Mouse (Mus musculus) layer of hippocampus, adult 11-12 months (tissue): ENCODE data around the gene Sowahc.

ENCODE experiments used
- DNase-seq: peaks from one replicate; pipeline ENCODE4 v3.0.0; 2022; ENCODE audit warnings: low spot score

Sowahc gene

DNA sequence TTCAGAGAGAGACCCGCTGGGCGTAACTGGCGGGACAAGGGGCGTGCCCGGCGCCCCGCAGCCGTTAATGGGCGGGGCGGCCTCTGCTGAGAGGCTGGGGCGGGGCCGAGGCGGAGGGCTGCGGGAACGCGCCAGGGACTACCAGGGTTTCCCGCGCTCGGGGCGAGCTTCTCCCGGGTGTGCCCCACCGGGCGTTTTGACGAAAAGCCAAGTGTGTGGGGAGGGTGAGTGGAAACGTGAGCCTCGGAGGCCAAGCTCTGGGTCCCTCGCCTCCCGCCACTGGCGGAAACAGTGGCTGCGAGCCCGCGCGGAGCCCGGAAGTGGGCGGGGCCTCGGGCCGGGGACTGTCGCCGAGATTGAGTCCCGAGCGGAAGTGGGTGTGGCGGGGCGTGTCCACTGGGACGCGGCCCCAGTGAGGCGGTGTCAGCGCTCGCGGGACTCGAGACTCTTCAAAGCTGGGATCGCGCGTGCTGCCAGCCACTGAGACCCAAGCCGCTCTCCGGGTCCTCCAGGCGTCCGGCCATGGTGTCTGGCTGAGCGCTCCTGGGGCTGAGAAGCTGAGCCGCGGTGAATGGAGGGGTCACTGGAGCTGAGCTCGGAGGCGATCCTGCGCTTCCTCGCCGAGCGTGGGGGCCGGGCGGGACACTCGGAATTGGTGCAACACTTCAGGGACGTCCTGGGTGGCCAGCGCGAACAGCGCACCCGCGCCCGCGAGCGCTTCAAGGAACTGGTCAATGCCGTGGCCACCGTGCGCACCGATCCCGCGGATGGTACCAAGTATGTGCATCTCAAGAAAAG, at the start of gene Sowahc, which contains the start of gene Sept10:
Gene Sowahc, plus strand, starts transcription at position 481 of the 798 bp plus-strand sequence.
Gene Sept10, minus strand, starts transcription at position 375 of the 798 bp plus-strand sequence.
- peak; percentile 97 for DNase-seq

DNA sequence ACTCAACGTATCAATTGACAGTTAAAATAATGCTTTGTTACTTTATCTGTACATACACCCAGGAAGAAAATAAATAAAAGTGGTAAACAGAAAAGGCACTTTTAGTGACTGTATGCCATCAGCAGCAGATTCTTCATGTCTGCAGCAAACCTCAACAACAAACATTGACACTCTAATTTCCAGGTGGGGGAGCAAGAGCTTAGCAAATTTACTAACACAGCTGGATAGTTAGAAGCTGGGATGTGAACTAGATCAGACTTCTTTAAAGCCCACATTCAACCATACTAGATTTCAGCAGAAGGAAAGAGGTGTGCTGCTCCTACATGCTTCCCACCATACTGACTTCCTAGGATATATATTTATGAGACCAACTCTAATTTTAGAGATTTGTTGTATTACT, 49.2 kb upstream of the Sowahc start:
- DNase-seq, result no peak

DNA sequence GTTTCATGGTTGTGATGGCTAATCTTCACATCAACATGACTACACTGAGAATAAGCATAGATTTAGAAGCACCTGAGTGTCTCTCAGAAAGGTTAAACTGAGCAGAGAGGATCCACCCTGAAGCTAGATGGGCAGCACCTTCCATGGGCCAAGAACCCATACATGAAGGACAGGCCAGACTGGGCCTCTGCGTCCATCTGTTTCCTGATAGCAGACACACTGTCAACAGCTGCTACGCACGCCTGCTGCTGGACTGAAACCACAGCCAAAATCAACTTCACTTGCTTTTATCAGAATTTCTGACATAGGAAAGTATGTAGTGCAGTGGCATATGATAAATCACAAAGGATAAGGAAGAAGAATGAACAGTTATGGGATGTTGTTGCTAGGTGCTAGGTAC, 42.1 kb upstream of the Sowahc start:
- no peak for DNase-seq

DNA sequence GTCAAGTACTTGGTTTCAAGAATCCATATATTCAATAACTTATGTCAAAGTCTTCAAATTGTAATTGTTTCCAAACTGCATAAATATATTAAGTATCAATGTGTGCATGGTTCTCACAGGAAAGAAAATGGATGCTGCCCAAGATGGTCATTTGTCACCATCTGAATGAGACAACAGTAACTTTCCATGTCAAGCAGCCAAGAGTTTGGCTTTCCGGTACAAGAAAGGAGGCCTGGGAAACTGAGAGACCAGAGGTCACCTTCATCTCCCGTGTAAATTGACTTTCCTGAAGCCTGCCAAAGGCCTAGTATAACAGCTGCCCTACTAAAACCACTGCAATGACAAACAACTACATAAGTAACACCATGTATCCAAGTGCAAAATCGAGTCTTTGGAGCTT, 39.4 kb upstream of the Sowahc start:
- no peak for DNase-seq

DNA sequence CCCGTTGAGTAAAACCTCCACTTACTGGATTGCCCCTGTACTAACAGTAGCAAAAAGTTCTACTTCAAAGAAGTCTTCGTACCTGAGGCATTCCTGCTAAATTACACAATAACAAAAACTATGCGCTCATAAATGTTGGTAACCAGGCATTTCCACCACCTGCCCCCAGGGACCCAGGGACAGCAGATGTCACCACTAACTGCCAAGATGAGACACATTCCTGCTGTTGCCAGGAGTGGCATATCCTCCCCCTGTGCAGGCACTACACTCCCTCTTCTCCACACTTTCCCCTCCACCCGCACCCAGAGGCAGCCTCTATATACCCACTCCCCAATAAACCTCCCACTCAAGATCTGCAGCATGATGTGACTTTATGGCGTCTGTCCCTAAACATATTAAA, 26.9 kb upstream of the Sowahc start:
- DNase-seq, result no peak

DNA sequence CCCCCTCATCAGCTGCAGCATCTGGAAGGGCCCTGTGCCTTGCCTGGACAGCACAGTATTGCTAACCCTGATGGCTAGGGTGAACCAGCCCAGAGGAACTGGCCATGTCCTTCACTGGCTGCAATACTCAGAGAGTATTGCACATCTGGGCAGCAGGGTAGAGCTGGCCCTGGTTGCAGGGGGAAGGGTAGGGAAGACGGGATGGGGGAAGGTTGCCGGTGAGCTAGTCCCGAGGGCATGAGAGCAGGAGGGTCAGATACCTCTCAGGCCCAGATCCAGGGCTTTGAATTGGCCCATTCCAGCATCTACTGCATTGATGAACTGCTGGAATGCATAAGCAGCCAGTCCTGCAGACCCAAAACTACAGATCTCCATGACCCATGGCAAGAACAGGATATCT, 25.0 kb upstream of the Sowahc start:
- no peak for DNase-seq

DNA sequence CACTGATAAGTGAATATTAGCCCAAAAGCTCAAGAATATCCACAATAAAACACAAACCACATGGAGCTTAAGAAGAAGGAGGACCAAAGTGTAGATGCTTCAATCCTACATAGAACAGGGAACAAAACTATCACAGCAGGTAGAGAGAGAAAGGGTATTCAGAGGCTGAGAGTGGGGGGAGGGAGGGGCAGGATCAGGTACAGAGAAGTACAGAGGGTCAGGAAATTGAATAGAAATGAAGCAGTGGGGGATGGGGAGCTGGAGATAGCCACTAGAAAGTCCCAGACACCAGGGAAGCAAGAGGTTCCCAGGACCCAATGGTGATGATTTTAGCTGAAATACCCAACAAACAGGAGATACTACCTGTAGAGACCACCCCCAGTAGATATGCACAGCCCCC, 21.7 kb upstream of the Sowahc start:
- no peak for DNase-seq

DNA sequence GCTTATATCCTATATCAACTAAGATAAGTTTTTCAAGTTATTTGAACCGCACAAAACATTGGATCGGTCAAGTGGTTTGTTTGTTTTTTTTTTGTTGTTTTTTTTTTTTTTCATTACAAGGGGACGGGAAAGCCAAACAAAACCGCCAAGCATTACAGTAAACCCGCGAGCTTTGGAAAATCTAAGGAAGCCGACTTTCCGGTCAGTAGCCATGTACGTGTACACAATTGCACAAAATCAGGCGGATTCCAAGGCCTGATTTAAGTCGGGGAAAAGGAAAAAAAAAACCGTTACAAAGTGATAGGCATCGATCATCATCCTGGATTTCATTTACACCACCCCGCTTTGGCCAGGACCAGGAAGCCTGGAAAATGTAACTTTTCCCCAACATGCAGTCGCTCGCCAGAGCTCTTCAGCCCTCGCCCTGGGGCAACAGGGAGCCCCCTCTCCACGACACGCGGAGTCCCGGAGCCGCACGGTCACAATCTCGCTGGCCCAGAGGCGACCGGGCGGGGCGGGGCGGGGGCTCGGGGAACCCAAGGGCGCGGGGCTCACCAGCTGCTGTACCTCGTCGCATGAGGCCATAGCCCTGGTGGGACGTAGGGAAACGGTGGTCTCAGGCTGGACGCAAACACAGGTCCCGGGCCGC, 805 bp upstream of the Sowahc start:
- DNase-seq, result no peak

DNA sequence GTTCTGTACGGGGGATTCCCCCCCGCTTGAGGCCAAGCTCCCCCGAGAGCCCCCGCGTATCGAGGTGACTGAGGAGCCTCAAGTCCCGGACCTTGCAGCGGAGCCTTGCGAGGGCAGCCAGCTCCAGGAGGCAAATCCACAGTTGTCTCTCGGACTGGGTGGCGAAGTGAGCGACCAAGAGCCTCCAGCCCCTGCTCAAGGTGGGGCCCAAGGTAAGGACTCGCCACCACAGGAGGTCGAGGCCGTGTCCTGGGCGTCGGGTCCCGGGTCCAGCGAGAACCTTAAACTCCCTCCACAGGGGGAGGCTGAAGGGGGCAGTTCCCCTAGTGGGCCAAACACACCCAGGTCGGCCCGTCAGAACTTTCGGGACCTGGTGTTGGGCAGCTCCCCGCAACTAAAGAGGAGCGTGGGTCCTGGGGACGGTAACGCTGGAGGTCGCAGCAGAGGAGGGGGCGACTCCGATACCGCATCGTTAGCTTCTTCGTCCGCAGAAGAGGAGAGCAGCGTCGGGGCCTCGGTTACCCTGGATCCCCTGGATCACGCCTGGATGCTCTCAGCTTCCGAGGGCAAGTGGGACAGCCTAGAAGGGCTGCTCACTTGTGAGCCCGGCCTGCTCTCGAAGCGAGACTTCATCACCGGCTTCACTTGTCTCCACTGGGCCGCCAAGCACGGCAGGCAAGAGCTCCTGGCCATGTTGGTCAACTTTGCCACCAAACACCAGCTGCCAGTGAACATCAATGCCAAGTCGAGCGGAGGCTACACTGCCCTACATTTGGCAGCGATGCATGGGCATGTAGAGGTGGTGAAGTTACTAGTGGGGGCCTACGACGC, 733 bp downstream of the Sowahc start:
- DNase-seq, result peak; percentile 13

DNA sequence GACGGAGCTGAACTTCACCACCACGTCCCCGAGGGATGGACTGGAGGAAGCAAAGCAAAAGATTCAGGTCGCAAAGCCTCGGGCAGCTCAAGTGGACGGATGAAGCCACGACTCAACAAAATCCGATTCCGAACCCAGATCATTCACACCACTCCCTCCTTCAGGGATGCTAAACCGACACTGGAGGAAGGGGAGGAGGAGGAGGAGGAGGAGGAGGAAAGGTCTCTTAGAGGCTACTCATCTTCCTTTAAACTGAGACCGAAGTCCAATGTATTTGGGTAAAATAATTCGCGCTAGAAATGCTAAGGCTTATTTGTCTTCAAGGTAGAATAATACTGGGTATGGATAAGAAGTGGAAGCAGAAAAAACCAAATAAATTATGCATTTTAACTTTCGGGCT, 1.5 kb downstream of the Sowahc start:
- DNase-seq, result no peak

DNA sequence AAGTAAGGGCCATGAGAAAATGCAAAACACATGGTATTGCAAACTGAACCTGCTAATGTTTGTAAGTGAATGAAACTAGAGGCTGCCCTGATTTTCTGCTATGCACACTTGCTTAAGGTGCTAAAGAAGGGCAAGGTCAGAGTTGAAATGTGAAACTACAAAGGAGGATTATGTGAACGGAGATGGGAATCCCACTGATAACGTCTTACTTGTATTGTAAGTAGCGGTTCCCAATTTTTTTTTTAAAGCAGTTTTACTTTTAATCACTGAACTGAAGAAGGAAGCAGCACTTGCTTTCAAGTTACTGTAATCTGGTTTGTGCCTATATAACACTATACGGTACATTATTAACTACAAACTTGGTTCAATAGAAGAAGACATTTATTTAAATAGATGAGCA, 2.1 kb downstream of the Sowahc start:
- DNase-seq, result no peak

DNA sequence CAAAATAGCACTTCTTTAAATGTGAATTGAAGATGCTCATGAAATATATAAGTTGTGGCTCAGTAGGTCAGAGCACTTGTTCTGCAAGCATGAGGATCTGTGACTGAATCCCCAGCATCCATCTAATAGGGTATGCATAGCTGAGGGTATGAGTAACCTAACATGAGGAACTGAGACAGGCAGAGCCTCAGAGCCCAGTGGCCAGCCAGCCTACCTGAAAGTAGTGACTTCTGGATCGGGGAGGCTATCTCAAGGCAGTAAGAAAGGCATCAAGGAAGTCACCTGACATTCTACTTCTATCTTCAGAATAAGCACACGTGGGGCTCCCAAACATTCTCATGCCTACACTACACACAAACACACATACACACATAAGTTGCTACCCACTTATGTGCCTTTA, 3.4 kb downstream of the Sowahc start:
- no peak for DNase-seq

DNA sequence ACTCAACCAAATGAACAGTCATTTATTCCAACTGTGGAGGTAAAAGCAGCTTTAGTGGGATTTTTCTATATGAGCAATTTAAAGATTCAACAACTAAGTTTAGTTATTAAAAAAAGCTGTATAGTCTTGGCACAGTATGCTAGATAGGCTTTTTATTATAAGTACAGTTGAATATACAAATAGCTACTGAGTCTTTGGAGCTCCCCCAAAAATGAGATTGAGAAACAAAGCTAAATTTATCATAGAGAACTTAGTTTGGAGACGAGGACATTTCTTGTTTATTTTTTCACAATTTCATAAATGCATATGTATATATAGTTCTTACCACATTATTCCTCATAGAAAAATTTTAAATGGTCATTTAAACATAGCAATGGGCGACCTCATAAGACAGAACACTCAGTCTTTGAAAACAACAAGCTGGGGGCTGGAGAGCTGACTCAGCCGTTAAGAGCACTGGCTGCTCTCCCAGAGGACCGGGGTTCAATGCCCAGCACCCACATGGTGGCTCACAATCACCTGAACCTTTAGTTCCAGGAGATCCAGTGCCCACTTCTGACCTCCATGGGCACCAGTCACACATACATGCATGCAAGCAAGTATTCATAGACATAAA, 7.6 kb downstream of the Sowahc start:
- no peak for DNase-seq

DNA sequence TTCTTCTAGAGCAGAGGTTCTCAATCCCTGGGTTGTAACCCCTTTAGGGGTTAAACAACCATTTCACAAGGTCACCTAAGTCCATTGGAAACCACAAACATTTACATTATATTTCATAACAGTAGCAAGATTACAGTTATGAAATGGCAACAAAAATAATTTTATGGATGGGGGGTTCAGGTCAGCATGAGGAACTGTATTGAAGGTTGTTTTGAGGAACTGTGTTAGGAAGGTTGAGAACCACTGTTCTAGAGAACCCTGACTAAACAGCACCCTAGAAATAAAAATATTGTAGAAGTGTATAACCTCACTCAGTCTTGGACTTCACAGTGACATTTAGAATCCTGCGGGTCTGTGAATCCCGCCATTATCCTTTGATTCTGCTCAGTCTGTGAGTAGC, 13.5 kb downstream of the Sowahc start:
- DNase-seq, result no peak

DNA sequence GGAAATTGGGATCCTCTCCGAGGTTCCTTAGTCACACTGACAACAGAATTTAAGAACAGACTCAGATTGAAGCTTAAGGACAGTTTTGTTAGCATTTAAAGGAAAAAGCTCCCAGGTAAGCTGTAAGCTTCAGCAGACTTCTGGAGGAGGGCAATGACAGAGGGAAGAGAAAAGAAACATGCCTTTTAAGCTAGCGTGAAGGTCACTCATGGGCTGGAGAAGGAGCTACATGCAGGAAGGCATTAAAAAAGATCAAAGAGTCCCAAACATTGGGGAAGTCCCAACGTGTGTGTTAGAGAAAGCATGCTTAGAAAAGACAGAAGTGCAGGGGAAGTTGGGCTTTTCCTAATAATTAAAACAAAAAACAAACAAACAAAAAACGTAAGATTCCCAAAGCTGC, 14.1 kb downstream of the Sowahc start:
- DNase-seq, result no peak

DNA sequence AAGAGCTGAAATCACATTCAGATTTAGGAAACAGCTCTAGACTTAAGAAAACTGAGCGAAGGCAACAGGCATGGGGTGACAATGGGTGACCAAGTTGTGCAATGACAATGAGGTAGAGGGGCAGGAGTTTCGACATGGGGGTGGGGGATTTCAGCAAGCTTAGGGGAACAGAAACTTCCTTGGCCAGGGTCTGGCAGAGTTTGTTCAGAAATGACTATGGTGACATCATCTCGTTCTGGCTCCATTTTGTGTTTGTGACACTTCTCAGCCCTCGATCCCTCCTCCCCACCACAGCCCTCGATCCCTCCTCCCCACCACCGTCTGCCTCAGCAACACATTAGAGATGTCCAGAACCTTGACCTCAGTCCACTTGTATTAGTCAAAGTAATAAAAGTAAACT, 14.7 kb downstream of the Sowahc start:
- peak; percentile 26 for DNase-seq

DNA sequence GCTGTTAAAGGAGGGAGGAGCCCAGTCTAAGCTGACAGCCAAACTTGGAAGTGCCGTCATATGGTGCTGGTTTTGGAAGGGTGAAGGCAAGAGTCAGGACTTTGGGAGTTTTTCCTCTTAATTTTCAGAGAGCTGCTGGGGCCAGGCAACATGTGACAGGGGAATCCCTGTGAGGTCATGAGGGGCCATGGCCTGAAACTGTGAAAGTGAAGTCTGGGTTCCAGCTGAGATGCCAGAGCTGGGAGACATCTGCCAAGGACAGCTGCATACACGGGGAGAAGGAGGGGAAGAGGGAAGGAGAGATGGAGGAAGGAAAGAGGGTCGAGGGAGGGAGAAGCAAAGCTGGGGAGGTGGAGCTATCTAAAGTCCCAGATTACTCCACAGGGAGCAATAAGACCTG, 16.0 kb downstream of the Sowahc start:
- DNase-seq, result no peak

DNA sequence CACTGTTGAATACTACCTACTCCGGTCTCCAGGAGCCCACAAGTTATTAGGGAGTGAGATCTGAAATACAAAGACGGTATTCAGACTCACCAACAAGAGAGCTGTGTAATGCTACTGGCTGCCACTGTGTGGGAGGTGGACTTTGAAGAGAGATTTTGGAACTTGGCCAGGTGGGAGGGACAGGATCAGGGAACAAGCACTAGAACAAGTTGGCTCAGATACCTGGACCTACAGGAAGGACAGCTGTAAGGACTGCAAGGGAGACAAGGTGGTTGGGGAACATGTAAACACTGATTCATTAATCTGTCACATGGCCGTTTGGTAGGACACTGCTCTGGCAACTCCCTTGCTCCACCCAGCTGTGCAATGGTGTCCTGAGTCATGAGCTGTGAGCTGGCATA, 19.4 kb downstream of the Sowahc start:
- DNase-seq, result peak; percentile 49

DNA sequence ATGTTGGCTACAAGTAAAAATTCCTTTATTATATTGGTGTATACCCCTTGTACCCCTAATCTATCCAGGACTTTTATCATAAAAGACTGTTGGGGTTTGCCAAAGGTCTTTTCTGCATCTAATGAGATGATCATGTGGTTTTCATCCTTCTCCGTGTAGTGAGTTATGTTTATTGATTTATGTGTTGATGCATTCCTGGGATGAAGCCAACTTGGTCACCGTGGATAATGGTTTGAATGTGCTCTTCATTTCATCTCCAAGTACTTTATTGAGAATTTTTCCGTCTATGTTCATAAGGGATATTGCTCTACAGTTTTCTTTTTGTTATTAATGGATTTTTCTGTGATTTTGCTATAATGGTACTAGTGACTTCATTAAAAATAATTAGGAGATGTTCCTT, 27.8 kb downstream of the Sowahc start:
- DNase-seq, result no peak

DNA sequence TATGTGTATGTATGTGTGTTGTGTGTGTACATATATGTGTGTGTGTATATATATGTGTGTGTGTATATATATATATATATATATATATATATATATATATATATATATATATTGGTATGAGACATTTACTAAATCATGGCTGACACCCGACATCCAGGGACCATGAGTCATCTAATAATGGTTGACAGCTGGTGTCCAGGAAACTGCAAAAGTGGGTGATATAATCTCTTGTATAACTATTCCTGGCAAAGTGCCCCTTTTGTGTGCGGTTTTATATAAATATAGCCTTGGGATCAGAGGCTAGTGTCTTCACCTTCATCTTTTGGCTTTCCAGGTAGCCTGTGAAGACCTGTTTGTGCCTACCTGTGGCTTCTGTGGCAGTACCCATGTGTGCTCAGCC, 28.9 kb downstream of the Sowahc start:
- DNase-seq, result no peak

DNA sequence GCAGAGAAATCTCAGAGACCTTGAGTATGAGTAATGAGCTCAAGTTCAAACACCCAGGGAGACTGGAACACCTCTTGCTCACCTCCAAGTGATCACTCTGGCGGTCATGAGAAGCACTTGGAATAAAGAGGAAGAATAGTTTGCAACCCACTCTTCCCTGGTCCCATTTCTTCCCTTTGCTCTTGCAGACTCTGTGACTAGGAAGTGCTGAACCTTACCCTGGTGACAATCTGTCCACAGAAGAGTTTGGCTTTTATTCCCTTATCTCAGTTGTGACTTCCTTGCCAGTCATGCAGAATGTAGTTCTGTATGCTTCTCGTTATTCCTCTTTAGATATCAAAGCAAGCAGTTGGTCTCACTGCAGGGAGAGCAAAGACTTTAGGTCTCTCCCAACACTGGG, 30.2 kb downstream of the Sowahc start:
- DNase-seq, result no peak

DNA sequence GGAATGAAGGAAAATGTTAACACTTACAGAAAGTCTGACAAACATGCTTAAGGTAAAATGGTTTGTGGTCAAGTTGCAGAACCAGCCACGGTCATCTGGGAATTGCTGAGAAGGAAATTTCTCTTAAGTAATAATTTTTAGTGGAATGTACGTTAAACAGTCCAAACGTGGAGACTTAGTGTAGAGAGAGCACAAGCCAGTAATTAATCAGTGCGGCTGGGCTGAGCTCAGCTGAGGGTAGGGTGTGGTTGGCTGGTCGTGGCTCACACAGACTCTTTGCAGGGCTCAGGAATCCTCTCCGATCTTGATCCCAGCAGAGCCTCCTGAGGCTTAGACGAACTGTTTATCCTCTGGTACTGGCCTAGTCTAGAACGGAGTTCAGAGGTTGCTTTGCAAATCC, 30.6 kb downstream of the Sowahc start:
- no peak for DNase-seq
